Mouse (Mus musculus): Measurements from ENCODE around the gene Cd34. TPM values are rescaled to one million over a fixed set of nuclear protein-coding genes. Genes with fewer than 3 reads are reported as not detected.

Gene Cd34
- polyA plus RNA-seq, 1 experiment, result 11.9 TPM

DNA sequence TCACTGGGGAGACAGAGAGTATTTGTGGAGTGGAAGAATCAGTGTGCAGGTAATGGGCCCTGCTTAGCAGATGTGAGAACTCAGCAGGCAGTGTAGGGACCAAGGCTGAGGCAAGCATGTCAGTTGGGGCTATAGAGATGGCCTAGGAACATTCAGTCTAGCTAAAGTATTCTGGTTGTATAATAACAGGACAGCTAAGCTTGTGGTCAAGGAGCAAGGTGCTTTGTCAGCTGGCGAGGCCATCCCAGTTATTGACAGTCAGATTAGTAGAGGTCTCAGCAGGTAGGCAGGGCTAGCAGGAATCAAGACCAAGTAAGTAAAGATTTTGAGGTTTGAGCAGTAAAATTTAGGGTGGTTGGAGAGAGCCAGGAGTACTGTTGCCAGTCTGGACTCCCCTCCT, 59.8 kb downstream of the Cd34 start:
- WGBS, result 80% methylated on average over 1 of the region's 1 CpGs
- DNase-seq (ENCODE audit: low read depth, low spot score), result no peak

DNA sequence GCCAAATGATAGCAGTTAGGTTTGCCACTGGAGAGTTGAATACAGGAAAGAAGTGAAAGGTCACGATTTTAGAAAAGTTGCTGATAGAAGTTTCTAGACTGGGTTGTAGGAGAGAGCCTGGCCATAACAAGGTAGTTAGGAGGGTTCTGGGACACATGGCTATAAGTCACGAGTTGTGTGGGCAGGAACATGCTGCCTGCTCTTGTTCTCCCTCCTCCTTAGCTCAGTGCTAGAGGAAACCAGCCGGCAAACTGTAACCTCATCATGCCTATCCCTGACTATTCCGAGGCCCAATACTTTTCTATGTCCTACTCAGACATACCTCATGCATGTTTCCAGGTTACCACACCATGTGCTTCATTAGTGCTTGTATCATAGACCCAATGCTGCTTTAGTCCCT, 64.7 kb downstream of the Cd34 start:
- WGBS, result 94% methylated on average over 4 of the region's 4 CpGs

DNA sequence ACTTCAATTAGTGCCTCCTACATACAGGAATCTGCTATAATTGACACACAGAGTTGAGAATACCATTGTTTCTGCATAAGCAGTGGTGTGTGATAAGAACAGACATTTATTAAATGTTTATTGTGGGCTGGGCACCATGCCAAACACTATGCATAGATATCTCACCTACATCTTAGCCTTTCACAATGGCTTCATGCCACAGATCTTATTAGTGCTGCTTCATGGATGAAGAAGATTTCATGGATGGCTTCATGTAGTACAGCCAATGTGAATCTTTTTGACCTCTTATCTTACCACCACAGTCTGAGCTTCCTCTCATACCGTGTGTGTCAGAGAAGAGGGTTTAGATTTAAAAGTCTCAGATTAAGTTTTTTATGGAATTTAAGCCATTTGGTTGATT, 65.6 kb downstream of the Cd34 start:
- WGBS, result 54% methylated on average over 1 of the region's 1 CpGs
- no peak for DNase-seq (ENCODE audit: low read depth, low spot score)

More for the DNA sequence above, 64.7 kb downstream of the Cd34 start:
- DNase-seq (ENCODE audit: low read depth, low spot score), result no peak

GRCm38 (mm10) chr1:195006267-195006666, 67.6 kb downstream of the Cd34 start:
- DNase-seq (ENCODE audit: low read depth, low spot score), result no peak

Other genes starting within 250 kb of the Cd34 start
- gene Cd46, start 153.4 kb downstream of the Cd34 start, polyA plus RNA-seq (2012; rRNA removed), result 0.38 and 0.63 TPM in 2 replicates
- 57.1 and 59.2 TPM in 2 replicates for gene Cr1l, start 192.8 kb downstream of the Cd34 start, polyA plus RNA-seq (2012; rRNA removed)
- gene Cr2, start 237.9 kb downstream of the Cd34 start, polyA plus RNA-seq (2012; rRNA removed), result 2.2 TPM in 2 replicates